Mouse (Mus musculus): Measurements from ENCODE around the gene Dhx8.

Gene Dhx8

DNA sequence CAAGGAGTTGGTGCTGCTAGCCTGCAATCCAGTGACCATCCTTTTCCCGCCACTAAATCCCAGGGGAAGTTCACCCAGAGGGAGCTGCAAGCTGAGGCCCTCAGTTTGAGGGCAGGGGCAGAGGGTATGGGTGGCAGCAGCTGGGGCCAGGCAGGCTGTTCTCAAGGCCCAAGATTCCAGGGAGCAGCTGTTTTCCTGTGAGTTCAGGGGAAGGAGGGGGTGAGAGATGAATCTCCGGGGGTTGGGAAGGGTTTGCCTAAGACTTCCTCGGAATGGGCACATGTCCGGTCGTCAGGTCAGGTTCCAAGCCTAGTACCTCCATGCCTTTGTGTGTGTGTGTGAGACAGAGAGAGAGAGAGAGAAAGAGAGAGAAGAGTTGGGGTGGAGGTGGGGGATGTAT lies 39.3 kb downstream of the Dhx8 start:
- CTCF ChIA-PET, result interaction anchor here in 3 of 4 experiments (0.6 to 1.4 kb wide), 9 partner anchors 12 to 156 kb away, joined by 3 to 6 read pairs (median 4); partner anchors contain the start of gene Etv4 (in 2 of the 3)

DNA sequence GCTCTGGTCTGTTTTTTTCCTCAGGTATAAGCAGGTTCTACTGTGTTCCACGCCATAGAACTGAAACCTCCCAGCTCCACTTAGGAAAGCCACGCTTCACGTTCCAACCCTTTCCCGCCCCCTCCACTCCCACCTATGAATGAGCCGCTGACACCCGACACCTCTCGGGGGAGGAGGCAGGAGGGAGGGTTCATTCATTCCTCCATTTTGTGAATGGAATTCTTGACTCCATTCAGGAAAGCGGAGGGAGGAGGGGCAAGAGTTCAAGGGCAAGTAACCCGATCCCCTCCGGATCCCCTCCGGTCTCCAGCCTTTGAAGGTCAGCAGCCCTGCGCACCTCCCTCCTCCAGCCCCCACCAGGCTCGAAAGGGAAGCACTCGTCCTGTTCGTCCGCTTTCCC lies 39.7 kb downstream of the Dhx8 start:
- ChIA-PET POLR2A (interaction anchor here (0.7 to 4.8 kb wide), 19 partner anchors 9 to 193 kb away, joined by 3 to 42 read pairs (median 3); partner anchors contain the start of genes Etv4 (in 3 of the 4) and Dhx8 (in 1 of the 4)), CTCF (interaction anchor here in 3 of 4 experiments (0.6 to 1.6 kb wide), 12 partner anchors 11 to 196 kb away, joined by 3 to 6 read pairs (median 4); partner anchors contain the start of genes Etv4 (in 2 of the 3) and Dhx8 (in 1 of the 3))

More for the DNA sequence above, 39.3 kb downstream of the Dhx8 start:
- POLR2A ChIA-PET, result interaction anchor here (0.6 to 4.8 kb wide), 19 partner anchors 9 to 282 kb away, joined by 3 to 42 read pairs (median 3); partner anchors contain the start of genes Etv4 (in 3 of the 4) and Dhx8 (in 1 of the 4)

GRCm38 (mm10) chr11:101776846-101777245 lies 44.1 kb downstream of the Dhx8 start:
- ChIA-PET CTCF (no interaction called here), POLR2A (interaction anchor here (0.5 to 1.6 kb wide), 5 partner anchors 10 to 96 kb away, joined by 3 read pairs; no protein-coding TSS in a partner anchor)

DNA sequence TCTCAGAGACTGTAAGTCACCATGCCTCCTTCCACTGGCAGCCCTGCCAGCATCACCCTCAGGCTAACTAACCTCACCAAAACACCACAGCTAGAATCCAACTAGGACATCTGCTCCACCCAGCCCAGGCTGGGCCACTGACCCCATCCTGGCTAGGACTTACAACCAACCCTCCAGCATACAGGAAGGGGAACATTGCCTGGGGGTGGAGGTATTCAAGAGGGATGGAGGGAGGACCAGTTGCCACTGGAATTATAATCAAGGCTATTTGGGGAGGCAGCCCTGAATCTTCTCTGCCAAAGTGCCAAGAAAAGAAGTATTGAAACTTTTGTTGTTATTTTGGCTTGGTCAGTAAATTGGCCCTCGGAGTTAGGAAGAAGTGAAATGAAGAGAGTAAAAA lies 50.4 kb downstream of the Dhx8 start:
- CTCF ChIA-PET, result no interaction called here
- POLR2A ChIA-PET, result interaction anchor here in 1 of 4 experiments (1.1 kb wide), 1 partner anchor 125 kb away, joined by 7 read pairs; no protein-coding TSS in a partner anchor

- ChIA-PET POLR2A (interaction anchor here in 3 of 4 experiments (0.6 to 4.5 kb wide), 16 partner anchors 10 to 1037 kb away, joined by 3 to 42 read pairs (median 5); partner anchors contain the start of genes Arl4d (in 1 of the 3) and Rdm1 (in 1 of the 3)), CTCF (interaction anchor here (0.6 to 2.1 kb wide), 7 partner anchors 11 to 441 kb away, joined by 3 to 17 read pairs (median 3); partner anchors contain the start of gene Dhx8 (in 1 of the 4))
Measured at GRCm38 (mm10) chr11:101783584-101783983, 50.9 kb downstream of the Dhx8 start.

GRCm38 (mm10) chr11:101784072-101784471 lies 51.4 kb downstream of the Dhx8 start:
- POLR2A ChIA-PET, result interaction anchor here in 3 of 4 experiments (0.6 to 4.5 kb wide), 25 partner anchors 9 to 1037 kb away, joined by 3 to 42 read pairs (median 5); partner anchors contain the start of genes Rdm1 (in 2 of the 3) and Arl4d (in 1 of the 3)
- CTCF ChIA-PET, result interaction anchor here (0.6 to 3.6 kb wide), 9 partner anchors 12 to 440 kb away, joined by 3 to 17 read pairs (median 3); partner anchors contain the start of gene Dhx8 (in 1 of the 4)

DNA sequence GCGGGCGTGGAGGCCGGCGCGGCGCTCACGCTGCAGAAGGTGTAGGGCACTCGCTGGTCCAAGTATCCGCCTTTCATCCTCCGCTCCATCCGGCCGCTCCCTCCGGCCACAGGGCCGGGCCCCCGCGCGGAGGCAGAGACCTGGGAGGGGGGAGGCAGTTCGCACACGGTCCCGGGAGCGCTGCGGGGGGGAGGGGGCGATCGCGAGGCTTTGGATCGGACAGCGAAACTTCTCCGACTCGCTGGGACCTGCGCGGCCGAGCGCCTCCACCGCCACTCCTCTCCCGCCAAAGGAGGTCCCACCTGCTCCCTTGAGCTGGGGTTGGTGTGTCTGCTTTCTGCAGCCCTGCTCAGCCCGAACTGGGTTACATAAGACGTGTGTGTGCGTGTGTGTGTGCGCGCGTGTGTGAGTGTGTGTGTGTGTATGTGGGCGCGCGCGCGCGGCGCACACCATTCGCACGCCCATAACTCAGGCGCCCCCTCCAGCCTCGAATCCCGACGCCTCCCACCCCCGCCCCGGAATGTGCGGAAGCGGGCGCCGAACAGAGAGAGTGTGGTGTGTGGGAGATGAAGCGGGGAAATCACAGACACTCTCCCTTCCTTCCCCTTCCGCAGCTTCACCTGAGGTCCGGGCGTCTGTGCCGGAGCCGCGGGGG lies 51.9 kb downstream of the Dhx8 start:
- ChIA-PET POLR2A (interaction anchor here (0.6 to 4.5 kb wide), 54 partner anchors 7 to 665 kb away, joined by 3 to 42 read pairs (median 4); partner anchors contain the start of genes Rdm1 (in 3 of the 4), Arl4d (in 1 of the 4), Cfap97d1 (in 1 of the 4) and Dhx8 (in 1 of the 4)), CTCF (interaction anchor here (0.6 to 3.6 kb wide), 17 partner anchors 12 to 955 kb away, joined by 3 to 20 read pairs (median 4); partner anchors contain the start of gene Dhx8 (in 2 of the 4))

- CTCF ChIA-PET, result interaction anchor here (0.5 to 3.6 kb wide), 19 partner anchors 12 to 954 kb away, joined by 3 to 20 read pairs (median 4); partner anchors contain the start of gene Dhx8 (in 2 of the 4)
Measured at GRCm38 (mm10) chr11:101785143-101785851, 52.6 kb downstream of the Dhx8 start, which contains the start of gene Etv4. TSS of gene Etv4 (minus strand) at chr11:101785371.

GRCm38 (mm10) chr11:101785852-101786205 lies 53.1 kb downstream of the Dhx8 start:
- POLR2A ChIA-PET, result interaction anchor here (0.6 to 4.5 kb wide), 45 partner anchors 8 to 666 kb away, joined by 3 to 42 read pairs (median 4); partner anchors contain the start of genes Arl4d (in 1 of the 4), Cfap97d1 (in 1 of the 4), Dhx8 (in 1 of the 4) and Rdm1 (in 1 of the 4)
- CTCF ChIA-PET, result interaction anchor here in 3 of 4 experiments (0.5 to 3.6 kb wide), 15 partner anchors 12 to 430 kb away, joined by 3 to 20 read pairs (median 5); partner anchors contain the start of gene Dhx8 (in 1 of the 3)

More at GRCm38 (mm10) chr11:101785143-101785851, 52.6 kb downstream of the Dhx8 start, which contains the start of gene Etv4:
- POLR2A ChIA-PET, result interaction anchor here (0.6 to 4.5 kb wide), 58 partner anchors 7 to 665 kb away, joined by 3 to 42 read pairs (median 4); partner anchors contain the start of genes Rdm1 (in 3 of the 4), Arl4d (in 1 of the 4), Cfap97d1 (in 1 of the 4) and Dhx8 (in 1 of the 4)

DNA sequence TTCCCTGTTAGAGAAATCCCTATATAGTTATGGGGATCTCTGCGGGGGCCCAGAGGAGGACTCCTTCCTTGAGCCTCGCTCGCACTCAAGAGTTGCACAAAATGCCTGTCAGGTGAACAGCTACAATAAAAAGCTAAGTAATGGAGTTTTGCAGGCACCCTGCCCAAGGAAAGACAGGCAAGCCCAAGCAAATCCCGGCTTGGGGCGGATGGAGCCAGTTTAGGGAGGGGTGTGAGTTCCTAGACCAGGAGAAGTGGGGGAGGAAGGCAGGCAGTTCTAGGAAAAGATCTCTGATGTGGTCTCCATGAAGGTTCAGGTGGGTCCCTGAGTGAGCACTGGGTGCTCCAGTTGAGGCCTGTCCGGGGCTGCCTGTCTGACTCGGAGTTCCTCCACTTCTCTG lies 53.9 kb downstream of the Dhx8 start:
- POLR2A ChIA-PET, result interaction anchor here in 3 of 4 experiments (0.6 to 4.5 kb wide), 13 partner anchors 9 to 555 kb away, joined by 3 to 42 read pairs (median 6); partner anchors contain the start of genes Arl4d (in 1 of the 3), Cfap97d1 (in 1 of the 3) and Rdm1 (in 1 of the 3)
- CTCF ChIA-PET, result interaction anchor here in 2 of 4 experiments (1.0 to 3.6 kb wide), 4 partner anchors 27 to 142 kb away, joined by 3 to 20 read pairs (median 8); partner anchors contain the start of gene Dhx8 (in 1 of the 2)

- ChIA-PET POLR2A (interaction anchor here in 3 of 4 experiments (0.7 to 4.5 kb wide), 12 partner anchors 10 to 197 kb away, joined by 3 to 42 read pairs (median 3); partner anchors contain the start of genes Arl4d (in 1 of the 3) and Cfap97d1 (in 1 of the 3)), CTCF (interaction anchor here in 3 of 4 experiments (0.6 to 3.6 kb wide), 11 partner anchors 26 to 1223 kb away, joined by 3 to 20 read pairs (median 4); partner anchors contain the start of gene Dhx8 (in 1 of the 3))
Measured at GRCm38 (mm10) chr11:101787432-101787831, 54.7 kb downstream of the Dhx8 start.

DNA sequence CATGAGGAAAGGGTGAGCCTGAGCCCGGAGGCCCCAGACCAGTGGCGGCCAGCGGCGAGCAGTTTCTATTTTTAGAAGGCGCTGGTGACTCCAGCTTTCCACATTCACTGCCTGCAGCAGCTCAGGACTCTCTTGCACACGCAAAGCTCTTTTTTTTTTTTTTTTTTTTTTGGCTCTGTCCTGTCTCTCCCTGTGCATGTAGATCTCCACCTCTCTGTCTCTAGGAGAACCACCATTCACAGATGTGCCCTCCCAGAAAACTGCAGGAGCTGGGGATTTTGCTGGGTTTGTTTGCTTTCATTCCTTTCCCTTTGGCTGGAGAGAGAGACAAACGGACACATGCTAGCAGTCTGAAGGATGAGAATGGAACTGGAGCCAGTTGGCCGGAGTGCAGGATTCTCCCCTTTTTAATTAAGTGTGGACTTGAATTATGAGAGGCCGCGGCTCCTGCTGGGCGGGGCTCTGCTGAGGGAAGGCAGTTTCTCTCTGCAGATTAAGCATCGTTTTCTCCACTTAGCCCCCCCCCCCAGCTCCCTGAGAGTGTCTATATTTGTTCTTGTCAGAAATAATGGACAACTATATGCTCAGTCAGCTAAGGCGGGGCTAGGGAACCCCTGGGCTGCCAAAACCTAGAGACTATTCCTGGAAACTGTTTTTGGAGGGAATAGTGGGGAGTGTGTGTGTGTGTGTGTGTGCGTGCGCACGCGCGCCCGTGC lies 58.2 kb downstream of the Dhx8 start:
- POLR2A ChIA-PET, result interaction anchor here (0.6 to 1.6 kb wide), 11 partner anchors 11 to 874 kb away, joined by 3 to 6 read pairs (median 4); no protein-coding TSS in a partner anchor
- CTCF ChIA-PET, result interaction anchor here in 3 of 4 experiments (0.6 to 1.7 kb wide), 5 partner anchors 20 to 110 kb away, joined by 3 to 6 read pairs (median 3); no protein-coding TSS in a partner anchor

DNA sequence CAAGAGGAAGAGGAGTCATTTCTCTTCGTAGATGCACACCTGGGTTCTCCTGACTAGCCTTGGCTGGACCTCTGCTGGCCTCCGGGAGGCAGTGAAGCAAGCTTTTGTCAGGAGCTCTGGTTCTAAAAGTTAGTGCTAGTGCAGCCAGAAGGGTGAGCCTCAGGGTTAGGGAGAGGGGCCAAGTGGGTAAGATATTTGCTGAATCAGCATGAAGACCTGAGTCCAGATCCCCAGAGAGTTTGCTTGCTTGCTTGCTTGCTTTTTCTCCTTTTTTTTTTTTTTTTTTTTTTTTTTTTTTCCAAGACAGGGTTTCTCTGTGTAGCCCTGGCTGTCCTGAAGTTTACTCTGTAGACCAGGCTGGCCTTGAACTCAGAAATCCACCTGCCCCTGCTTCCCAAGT lies 64.6 kb downstream of the Dhx8 start:
- ChIA-PET POLR2A (interaction anchor here in 2 of 4 experiments (0.6 to 1.0 kb wide), 2 partner anchors 10 to 140 kb away, joined by 3 read pairs; no protein-coding TSS in a partner anchor), CTCF (interaction anchor here in 3 of 4 experiments (0.6 to 3.2 kb wide), 5 partner anchors 12 to 118 kb away, joined by 3 to 14 read pairs (median 3); partner anchors contain the start of gene Etv4 (in 1 of the 3))

DNA sequence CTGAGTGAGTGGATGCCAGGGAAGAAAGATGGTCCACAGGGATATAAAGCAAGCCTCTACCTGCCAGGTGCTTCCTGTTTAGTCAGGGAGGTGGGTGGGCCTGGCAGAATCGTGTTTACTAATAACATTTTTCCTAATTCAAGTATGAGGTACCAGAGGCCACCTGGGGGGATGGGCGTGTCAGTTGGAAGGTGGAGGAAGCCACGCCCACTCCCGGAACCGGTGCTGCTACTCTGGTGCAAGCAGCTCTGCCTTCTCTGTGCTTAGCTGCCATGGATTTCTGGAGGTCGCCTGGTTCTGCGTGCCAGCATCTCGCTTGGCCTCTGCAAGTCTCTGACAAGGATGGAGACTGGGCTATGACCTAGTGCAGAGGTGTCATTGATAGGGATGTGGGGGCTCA lies 65.4 kb downstream of the Dhx8 start:
- ChIA-PET CTCF (interaction anchor here in 3 of 4 experiments (0.6 to 3.2 kb wide), 7 partner anchors 15 to 818 kb away, joined by 3 to 14 read pairs (median 3); no protein-coding TSS in a partner anchor), POLR2A (interaction anchor here in 1 of 4 experiments (1.1 to 1.8 kb wide), 2 partner anchors 10 to 13 kb away, joined by 3 to 4 read pairs; partner anchors contain the start of gene Etv4)

DNA sequence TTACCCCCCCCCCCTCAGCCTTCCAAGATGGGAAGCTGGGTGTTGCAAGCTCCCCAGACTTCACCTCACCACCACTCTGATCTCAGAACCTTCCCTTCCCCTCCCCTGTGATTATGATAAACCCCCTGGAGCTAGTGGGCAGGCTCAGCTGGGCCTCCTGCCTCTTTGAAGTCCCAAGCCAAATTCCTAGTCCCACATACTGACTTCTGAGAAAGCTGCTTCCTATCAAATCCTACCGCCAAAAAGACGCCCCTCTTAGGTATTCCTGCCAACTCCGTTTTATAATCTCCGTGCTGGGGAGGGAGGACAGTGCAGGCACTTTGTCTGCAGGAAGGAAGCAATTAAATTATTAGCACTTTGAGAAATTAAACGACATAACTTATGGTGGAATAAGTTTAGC lies 68.7 kb downstream of the Dhx8 start:
- ChIA-PET CTCF (interaction anchor here (0.6 to 2.9 kb wide), 8 partner anchors 12 to 213 kb away, joined by 4 to 13 read pairs (median 5); no protein-coding TSS in a partner anchor), POLR2A (interaction anchor here in 3 of 4 experiments (0.5 to 2.2 kb wide), 12 partner anchors 9 to 1142 kb away, joined by 3 to 10 read pairs (median 4); partner anchors contain the start of genes Arl4d (in 1 of the 3) and Etv4 (in 1 of the 3))
